Mouse (Mus musculus): ENCODE data around the gene Atp8a2. TPM values are rescaled to one million over a fixed set of nuclear protein-coding genes. Genes with fewer than 3 reads are reported as not detected.

Gene Atp8a2
- polyA plus RNA-seq, 2 experiments: 0.70 to 1.7 TPM

DNA sequence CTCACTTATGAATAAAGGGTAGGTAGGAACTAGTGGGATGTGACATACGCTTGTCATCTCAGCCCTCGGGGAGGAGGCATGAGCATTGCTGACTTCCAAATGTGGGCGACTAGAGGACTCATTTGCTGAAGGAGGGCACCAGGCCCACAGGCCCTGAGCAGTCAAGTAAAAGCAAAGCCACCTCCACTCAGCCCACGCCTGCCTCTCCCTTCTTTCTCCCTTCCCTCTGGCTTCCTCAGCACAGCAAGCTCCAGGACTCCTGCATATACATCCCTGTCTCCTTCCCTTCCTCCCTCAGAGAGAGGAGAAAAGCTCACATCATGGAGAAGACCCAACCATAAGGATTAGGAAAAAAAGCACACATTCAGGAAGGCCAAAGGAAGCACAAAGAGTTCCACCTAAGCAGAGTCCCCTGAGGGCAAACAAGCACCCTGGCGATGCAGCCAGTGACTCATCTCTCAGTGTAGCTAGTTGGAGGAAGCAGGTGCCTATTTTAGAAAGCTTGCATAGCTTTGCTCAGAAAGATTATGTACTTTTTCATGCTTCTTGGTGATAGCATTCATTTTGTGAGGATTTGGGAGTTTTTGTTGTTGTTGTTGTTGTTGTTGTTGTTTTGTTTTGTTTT, 8.7 kb downstream of the Atp8a2 start:
- Histone ChIP-seq H3K9ac (ENCODE audit: low read depth, low read length, severe bottlenecking) (no peak overlapping the region), H3K4me3 (replicated peaks; ENCODE audit: low read length) (no peak overlapping the region), H3K9me3 (ENCODE audit: control insufficient read depth, low read length) (no peaks in the 10 kb centered on the region), H3K27ac (replicated peaks; ENCODE audit: low read depth, low read length) (no peak overlapping the region), H3K4me2 (replicated peaks; ENCODE audit: low read depth, low read length, severe bottlenecking) (no peak overlapping the region), H3K36me3 (ENCODE audit: control insufficient read depth, insufficient read depth, low read length) (no peaks in the 10 kb centered on the region), H3K27me3 (ENCODE audit: control insufficient read depth, insufficient read depth, low read length) (no peaks in the 10 kb centered on the region), H3K4me1 (ENCODE audit: control insufficient read depth, insufficient read depth, low read length) (no peaks in the 10 kb centered on the region)
- 74% methylated on average over 5 of the region's 5 CpGs for WGBS
- no peak for ATAC-seq (ENCODE audit: low FRiP score, low read depth)
- TF ChIP-seq POLR2A (IDR thresholded peaks at IDR 0.05; ENCODE audit: borderline replicate concordance, extremely low read depth, insufficient read depth, insufficient read length): no peak
- DNase-seq (ENCODE audit: low spot score): no peak

DNA sequence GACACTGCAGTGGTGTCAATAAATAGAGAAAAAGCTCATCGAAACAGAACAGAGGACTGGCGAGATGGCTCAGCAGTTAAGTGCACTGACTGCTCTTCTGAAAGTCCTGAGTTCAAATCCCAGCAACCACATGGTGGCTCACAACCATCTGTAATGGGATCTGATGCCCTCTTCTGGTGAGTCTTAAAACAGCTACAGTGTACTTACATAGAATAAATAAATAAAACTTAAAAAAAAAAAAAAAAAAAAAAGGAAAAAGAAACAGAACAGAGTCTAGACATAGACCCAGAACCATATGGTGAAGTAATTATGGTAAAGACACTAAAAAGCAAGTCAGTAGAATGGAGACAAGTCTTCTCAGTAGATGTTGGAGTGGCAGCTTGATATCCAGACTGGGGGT, 15.7 kb downstream of the Atp8a2 start:
- no peak overlapping the region for H3K4me2 ChIP-seq (replicated peaks; ENCODE audit: low read depth, low read length, severe bottlenecking)
- DNase-seq (ENCODE audit: low spot score): no peak
- TF ChIP-seq POLR2A (IDR thresholded peaks at IDR 0.05; ENCODE audit: borderline replicate concordance, extremely low read depth, insufficient read depth, insufficient read length): no peak
- H3K36me3 ChIP-seq (ENCODE audit: control insufficient read depth, insufficient read depth, low read length): no peaks in the 10 kb centered on the region
- H3K27ac ChIP-seq (replicated peaks; ENCODE audit: low read depth, low read length): no peak overlapping the region
- H3K4me1 ChIP-seq (ENCODE audit: control insufficient read depth, insufficient read depth, low read length): 0 out of 2 replicates have a peak, but pooled peaks cover 3% of the 10 kb centered on the region
- H3K9ac ChIP-seq (ENCODE audit: low read depth, low read length, severe bottlenecking): no peak overlapping the region
- ATAC-seq (ENCODE audit: low FRiP score, low read depth): no peak
- WGBS: 96% methylated on average over 2 of the region's 2 CpGs
- H3K27me3 ChIP-seq (ENCODE audit: control insufficient read depth, insufficient read depth, low read length): peaks cover 19% of the 10 kb centered on the region; the same call in 1 of the 2 replicates
- no peaks in the 10 kb centered on the region for H3K9me3 ChIP-seq (ENCODE audit: control insufficient read depth, low read length)
- H3K4me3 ChIP-seq (replicated peaks; ENCODE audit: low read length): no peak overlapping the region

DNA sequence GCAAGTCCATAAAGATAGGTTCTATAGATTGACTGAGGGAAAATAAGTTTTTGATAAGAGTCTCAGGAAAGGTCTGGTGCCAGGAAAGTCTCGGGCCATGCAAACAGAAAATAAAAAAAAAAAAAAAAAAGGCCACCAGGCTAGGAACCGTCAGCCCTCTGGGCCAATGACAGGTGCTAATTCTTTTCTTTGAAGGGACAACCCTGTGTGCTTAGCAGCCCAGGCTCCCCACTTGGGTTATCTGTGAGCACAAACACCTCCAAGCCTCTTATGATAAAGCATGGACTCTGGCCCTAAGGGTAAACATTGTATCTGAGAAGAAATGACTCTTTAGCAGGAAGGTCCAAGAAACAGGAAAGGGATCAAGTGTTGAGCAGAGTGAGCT, 18.4 kb downstream of the Atp8a2 start:
- Histone ChIP-seq H3K4me3 (replicated peaks; ENCODE audit: low read length) (no peak overlapping the region), H3K4me1 (ENCODE audit: control insufficient read depth, insufficient read depth, low read length) (0 out of 2 replicates have a peak, but pooled peaks cover 3% of the 10 kb centered on the region), H3K36me3 (ENCODE audit: control insufficient read depth, insufficient read depth, low read length) (no peaks in the 10 kb centered on the region), H3K27ac (replicated peaks; ENCODE audit: low read depth, low read length) (no peak overlapping the region), H3K4me2 (replicated peaks; ENCODE audit: low read depth, low read length, severe bottlenecking) (no peak overlapping the region), H3K9ac (ENCODE audit: low read depth, low read length, severe bottlenecking) (no peak overlapping the region), H3K9me3 (ENCODE audit: control insufficient read depth, low read length) (no peaks in the 10 kb centered on the region), H3K27me3 (ENCODE audit: control insufficient read depth, insufficient read depth, low read length) (peaks cover 26% of the 10 kb centered on the region; the same call in 1 of the 2 replicates)
- WGBS: 26% methylated on average over 2 of the region's 2 CpGs
- ATAC-seq (ENCODE audit: low FRiP score, low read depth) (no peak), DNase-seq (ENCODE audit: low spot score) (no peak)
- no peak for TF ChIP-seq POLR2A (IDR thresholded peaks at IDR 0.05; ENCODE audit: borderline replicate concordance, extremely low read depth, insufficient read depth, insufficient read length)

DNA sequence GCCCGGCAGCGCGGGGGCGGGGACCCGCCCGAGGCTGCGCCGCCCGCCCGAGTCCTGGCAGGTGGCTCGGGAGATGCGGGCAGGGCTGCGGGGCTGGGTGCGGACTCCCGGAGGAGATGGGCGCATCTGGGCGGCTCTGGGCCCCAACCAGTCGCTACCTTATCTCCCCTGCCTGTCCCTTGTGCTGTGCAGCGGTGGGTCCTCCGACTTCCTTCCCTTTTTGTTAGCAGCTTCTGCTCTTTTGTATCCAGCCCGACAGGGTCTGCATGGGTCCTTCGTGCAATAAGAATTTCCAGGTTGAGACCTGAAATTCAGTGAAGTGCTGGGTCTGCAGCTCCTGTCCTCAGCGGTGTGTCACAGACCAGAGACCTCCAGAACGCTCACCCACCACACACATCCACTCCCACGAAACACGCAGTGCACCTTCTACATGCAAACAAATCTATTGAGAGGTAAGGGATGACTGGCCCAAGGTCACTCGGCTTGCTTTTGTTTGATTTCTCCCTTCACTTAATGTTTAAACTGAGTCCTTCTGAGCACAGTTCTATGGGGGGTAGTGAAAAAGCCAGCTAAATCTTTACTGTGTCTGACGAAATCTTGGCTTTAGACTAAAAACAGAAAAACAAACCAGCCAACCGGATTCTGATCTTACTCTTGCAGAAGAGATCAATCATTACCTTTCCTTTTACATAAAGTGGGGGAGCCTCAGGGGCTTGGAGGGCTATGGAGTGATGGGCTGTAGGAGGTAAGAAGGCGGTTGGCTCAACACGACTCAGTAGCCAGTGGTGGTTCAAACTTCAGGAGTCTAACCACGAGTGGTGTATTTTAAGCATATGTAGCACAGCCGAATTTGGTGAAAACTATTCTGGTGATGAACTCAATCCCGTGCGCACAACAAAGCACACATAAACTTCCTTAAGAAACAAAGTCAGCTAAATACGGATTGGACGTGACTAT, 19.1 kb downstream of the Atp8a2 start:
- no peak for TF ChIP-seq POLR2A (IDR thresholded peaks at IDR 0.05; ENCODE audit: borderline replicate concordance, extremely low read depth, insufficient read depth, insufficient read length)

DNA sequence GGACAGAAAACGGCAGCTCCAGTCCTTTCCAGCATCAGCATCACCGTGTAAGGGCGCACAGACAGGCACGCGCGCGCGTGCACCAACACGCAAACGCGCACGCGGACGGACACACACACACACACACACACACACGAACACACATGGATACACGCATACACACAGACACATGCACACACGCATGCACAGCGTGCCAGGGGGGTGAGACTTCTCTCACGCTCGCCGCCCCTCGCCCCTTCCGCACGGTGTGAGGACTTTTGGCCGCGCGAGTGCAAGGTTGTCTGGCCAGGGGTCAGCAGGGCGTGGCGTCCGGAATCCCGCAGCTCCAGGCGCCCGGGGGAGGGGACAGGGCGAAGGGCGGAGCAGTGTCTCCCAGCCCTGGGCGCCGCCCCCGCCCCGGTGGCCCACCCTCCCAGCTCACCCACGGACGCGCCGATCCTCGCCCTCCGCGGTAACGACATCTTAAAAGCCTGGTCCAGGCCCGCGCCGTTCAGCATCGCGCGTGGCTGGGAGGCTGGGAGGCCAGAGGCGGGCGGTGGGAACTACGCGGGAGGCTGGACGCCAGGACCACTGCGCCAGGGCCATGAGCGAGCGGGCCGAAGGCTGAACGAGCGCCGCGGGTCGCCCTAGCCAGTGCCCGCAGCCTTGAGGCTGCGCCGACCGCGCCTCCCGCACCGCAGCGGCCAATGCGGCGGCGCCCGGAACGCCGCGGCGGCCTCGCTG, 19.9 kb downstream of the Atp8a2 start:
- Histone ChIP-seq H3K27me3 (ENCODE audit: control insufficient read depth, insufficient read depth, low read length) (peaks cover 26% of the 10 kb centered on the region; the same call in 1 of the 2 replicates), H3K4me2 (replicated peaks; ENCODE audit: low read depth, low read length, severe bottlenecking) (peak overlapping the region; percentile 99), H3K9me3 (ENCODE audit: control insufficient read depth, low read length) (no peaks in the 10 kb centered on the region), H3K36me3 (ENCODE audit: control insufficient read depth, insufficient read depth, low read length) (no peaks in the 10 kb centered on the region), H3K4me1 (ENCODE audit: control insufficient read depth, insufficient read depth, low read length) (0 out of 2 replicates have a peak, but pooled peaks cover 3% of the 10 kb centered on the region), H3K4me3 (replicated peaks; ENCODE audit: low read length) (peak overlapping the region; percentile 71), H3K9ac (ENCODE audit: low read depth, low read length, severe bottlenecking) (peak overlapping the region; percentile 64), H3K27ac (replicated peaks; ENCODE audit: low read depth, low read length) (no peak overlapping the region)
- under 1% methylated on average over 45 of the region's 84 CpGs for WGBS
- DNase-seq (ENCODE audit: low spot score): no peak
- no peak for TF ChIP-seq POLR2A (IDR thresholded peaks at IDR 0.05; ENCODE audit: borderline replicate concordance, extremely low read depth, insufficient read depth, insufficient read length)
- ATAC-seq (ENCODE audit: low FRiP score, low read depth): peak; percentile 80

More for the DNA sequence above, 19.1 kb downstream of the Atp8a2 start:
- Histone ChIP-seq H3K9me3 (ENCODE audit: control insufficient read depth, low read length) (no peaks in the 10 kb centered on the region), H3K27me3 (ENCODE audit: control insufficient read depth, insufficient read depth, low read length) (peaks cover 26% of the 10 kb centered on the region; the same call in 1 of the 2 replicates), H3K27ac (replicated peaks; ENCODE audit: low read depth, low read length) (no peak overlapping the region), H3K4me1 (ENCODE audit: control insufficient read depth, insufficient read depth, low read length) (0 out of 2 replicates have a peak, but pooled peaks cover 3% of the 10 kb centered on the region), H3K4me2 (replicated peaks; ENCODE audit: low read depth, low read length, severe bottlenecking) (peak overlapping the region; percentile 99), H3K9ac (ENCODE audit: low read depth, low read length, severe bottlenecking) (peak overlapping the region; percentile 64), H3K36me3 (ENCODE audit: control insufficient read depth, insufficient read depth, low read length) (no peaks in the 10 kb centered on the region), H3K4me3 (replicated peaks; ENCODE audit: low read length) (peak overlapping the region; percentile 71)
- DNase-seq (ENCODE audit: low spot score) (no peak), ATAC-seq (ENCODE audit: low FRiP score, low read depth) (no peak)
- WGBS: 38% methylated on average over 19 of the region's 37 CpGs
